Mouse (Mus musculus) liver, adult 2 months (tissue): ENCODE results near the gene Kif13a.

ENCODE experiments used
- CTCF ChIP-seq: fragments of 200-500 bp; IDR thresholded peaks from 2 replicates; pipeline ENCODE4 v1.5.1; 2011; ENCODE audit warnings: low read depth, low read length, control low read depth
- POLR2A ChIP-seq: fragments of 200-500 bp; IDR thresholded peaks from 2 replicates; pipeline ENCODE4 v1.6.1; 2011; ENCODE audit warnings: low read length, control low read depth; ENCODE audit not compliant: insufficient read depth; ENCODE audit errors: extremely low read depth

- TF ChIP-seq CTCF (no peak), POLR2A (no peak)
Observed at GRCm38 (mm10) chr13:46839236-46839635, 90.4 kb downstream of the Kif13a start.
